ENCODE assay signal across 8 mouse cellular contexts in genomic region chr19:6856281-6857002, GRCm38 (mm10). TPM values are rescaled to one million over a fixed set of nuclear protein-coding genes. Genes with fewer than 3 reads are reported as not detected.
A peak's percentile ranks its signal among the peaks of the same experiment; 100 is the strongest.
DNase-seq lines count a peak whose midpoint lies in the region; ATAC-seq lines count a peak whose summit lies in the region.

No protein-coding gene starts in this region.

- no peaks in the 10 kb centered on the region for H3K9me3 ChIP-seq in hindbrain, embryonic 14.5 days (ENCODE audit: control insufficient read depth, low read length)

- H3K27me3 ChIP-seq in hindbrain, embryonic 14.5 days (ENCODE audit: control insufficient read depth, insufficient read depth, low read length), result peaks cover 10% of the 10 kb centered on the region; the same call in 1 of the 2 replicates

- no peak overlapping the region for H3K27ac ChIP-seq in hindbrain, embryonic 14.5 days

- 0 out of 2 replicates have a peak, but pooled peaks have one; percentile 38 for ATAC-seq in hindbrain, embryonic 14.5 days (ENCODE audit: low FRiP score)

- DNase-seq in cerebellum, adult 11-12 months, result peak; percentile 14
- no peak for DNase-seq in cerebellum, postnatal 25 days
- DNase-seq in 3T3-L1 (ENCODE audit: low read depth, low spot score) (peak; percentile 53), liver (peak; percentile 50)
- DNase-seq in brain, adult 2 months (ENCODE audit: low read depth, low spot score), result peak; percentile 85
- DNase-seq in hindbrain, embryonic 14.5 days (ENCODE audit: low spot score), result peak; percentile 78
- DNase-seq in naive thymus-derived CD4-positive, alpha-beta T cell, adult 2 months (ENCODE audit: low read depth), result peak; percentile 64
- DNase-seq in gastrocnemius, adult 18-20 months (ENCODE audit: low spot score), result no peak

- 36% methylated on average over 12 of the region's 12 CpGs for WGBS in hindbrain, embryonic 14.5 days

- H3K4me1 ChIP-seq in hindbrain, embryonic 14.5 days (replicated peaks; ENCODE audit: control insufficient read depth, insufficient read depth, low read length), result peaks cover 9% of the 10 kb centered on the region; the same call in 1 of the 2 replicates

- H3K4me2 ChIP-seq in hindbrain, embryonic 14.5 days (replicated peaks), result no peak overlapping the region

- H3K36me3 ChIP-seq in hindbrain, embryonic 14.5 days (replicated peaks; ENCODE audit: control insufficient read depth, insufficient read depth), result no peaks in the 10 kb centered on the region

- no peak overlapping the region for H3K4me3 ChIP-seq in hindbrain, embryonic 14.5 days (replicated peaks; ENCODE audit: low read length)

- H3K9ac ChIP-seq in hindbrain, embryonic 14.5 days, result no peak overlapping the region

RNA-seq across cellular contexts. Expression of gene Ccdc88b, which starts 1.6 kb away (rescaled TPM):
- 0.48 and 0.90 TPM in 2 replicates for polyA plus RNA-seq in hindbrain, embryonic 14.5 days (2014; fragmentation: Nextera tagmentation; extraction: Ambion mirVana)
- total RNA-seq in gastrocnemius, adult 18-20 months (2021), result under 1 TPM; 0.46 to 0.74 TPM

RNA-seq across cellular contexts. Expression of gene Rps6ka4, which starts 16.0 kb away (rescaled TPM):
- polyA plus RNA-seq in hindbrain, embryonic 14.5 days (2014; fragmentation: Nextera tagmentation; extraction: Ambion mirVana), result 10.6 and 11.1 TPM in 2 replicates
- total RNA-seq in gastrocnemius, adult 18-20 months (2021), result 10 to 100 TPM in 1 of 2 experiments, 1 to 10 TPM in 1; 9.1 to 10.6 TPM

RNA-seq across cellular contexts. Expression of gene Trmt112, which starts 53.1 kb away (rescaled TPM):
- polyA plus RNA-seq in hindbrain, embryonic 14.5 days (2014; fragmentation: Nextera tagmentation; extraction: Ambion mirVana), result 107 and 118 TPM in 2 replicates
- 10 to 100 TPM; 43.9 to 44.7 TPM for total RNA-seq in gastrocnemius, adult 18-20 months (2021)

RNA-seq across cellular contexts. Expression of gene Prdx5, which starts 53.5 kb away (rescaled TPM):
- polyA plus RNA-seq in hindbrain, embryonic 14.5 days (2014; fragmentation: Nextera tagmentation; extraction: Ambion mirVana), result 291 and 300 TPM in 2 replicates
- 100 to 1,000 TPM; 219 to 239 TPM for total RNA-seq in gastrocnemius, adult 18-20 months (2021)

Comparison
In these comparisons a context has a peak if more than half of its experiments do, and no peak if none do; other contexts are left out.
1. DNase-seq: peak in cerebellum, adult 11-12 months (single experiment), 3T3-L1 (single experiment), brain, adult 2 months (single experiment), hindbrain, embryonic 14.5 days (single experiment), liver (single experiment) and naive thymus-derived CD4-positive, alpha-beta T cell, adult 2 months (single experiment); none in cerebellum, postnatal 25 days (0 of 2) and gastrocnemius, adult 18-20 months (single experiment).